Mouse (Mus musculus): ENCODE measurements around the gene Ehhadh.
A peak's percentile ranks its signal among the peaks of the same experiment; 100 is the strongest.
"Not testable (repeated sequence)": the region's sequence is repeated elsewhere in the genome, so short reads cannot be mapped to it uniquely, and the experiment has no call there.

Gene Ehhadh

DNA sequence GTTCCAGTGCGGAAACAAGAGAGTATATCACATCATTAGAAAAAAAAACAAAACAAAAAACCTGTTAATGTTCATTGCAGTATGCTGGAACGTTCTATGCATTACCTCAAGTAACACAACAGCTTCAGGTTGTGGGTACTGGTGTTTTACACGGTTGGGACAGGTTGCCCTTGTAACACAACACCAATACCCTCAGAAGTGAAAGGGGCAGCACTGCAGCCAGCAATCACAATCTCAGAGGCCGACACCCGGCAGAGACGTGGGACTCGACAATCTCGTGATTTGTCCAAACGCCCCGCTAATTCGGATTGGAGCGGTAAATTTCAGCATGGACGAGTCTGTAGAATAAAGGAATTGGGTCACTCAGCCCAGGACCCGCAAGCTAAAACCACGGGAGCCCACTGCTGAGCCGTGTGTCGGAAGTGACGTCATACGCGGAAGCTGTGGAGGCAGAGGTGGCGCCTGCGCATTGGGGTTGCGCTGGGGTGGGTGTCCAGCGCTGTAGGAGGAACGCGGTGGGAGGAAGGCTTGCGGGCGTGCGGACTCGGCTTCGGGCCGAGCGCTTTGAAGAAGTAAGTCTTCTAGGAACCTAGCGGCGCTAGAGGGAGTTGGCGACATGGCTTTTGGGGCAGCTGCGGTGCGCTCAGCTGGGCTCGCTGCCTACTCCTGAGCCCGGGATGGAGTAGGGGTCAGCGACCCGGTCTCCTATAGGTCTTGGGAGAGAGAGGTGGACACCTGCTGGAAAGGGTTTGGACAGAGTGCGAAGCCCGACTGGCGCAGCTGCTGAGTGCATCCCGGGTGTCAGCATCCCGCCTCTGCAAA is 6.5 kb upstream of the Ehhadh start, which contains the start of gene Map3k13:
Gene Map3k13 (plus strand): TSS at position 472 of the 822 bp plus-strand sequence.
- peak; percentile 92 to 93 for DNase-seq

DNA sequence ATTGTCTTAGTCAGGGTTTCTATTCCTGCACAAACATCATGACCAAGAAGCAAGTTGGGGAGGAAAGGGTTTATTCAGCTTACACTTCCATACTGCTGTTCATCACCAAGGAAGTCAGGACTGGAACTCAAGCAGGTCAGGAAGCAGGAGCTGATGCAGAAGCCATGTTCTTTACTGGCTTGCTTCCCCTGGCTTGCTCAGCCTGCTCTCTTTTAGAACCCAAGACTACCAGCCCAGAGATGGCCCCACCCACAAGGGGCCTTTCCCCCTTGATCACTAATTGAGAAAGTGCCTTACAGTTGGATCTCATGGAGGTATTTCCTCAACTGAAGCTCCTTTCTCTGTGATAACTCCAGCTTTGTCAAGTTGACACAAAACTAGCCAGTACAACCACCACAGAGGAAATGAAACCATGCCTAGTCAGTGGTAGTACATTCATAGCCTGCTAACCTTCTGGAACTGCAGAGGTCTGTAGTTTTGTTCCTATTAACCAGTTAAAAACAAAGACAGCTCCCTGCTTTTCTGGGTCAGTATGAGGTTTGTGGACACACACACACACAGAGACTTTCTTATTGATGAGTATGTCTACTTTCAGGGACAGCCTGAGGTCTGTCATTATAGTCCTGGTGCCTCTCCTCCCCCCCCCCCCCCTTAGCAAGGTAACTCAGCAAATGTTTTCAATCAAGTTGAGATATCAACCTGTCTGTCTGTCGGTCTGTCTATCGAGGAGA is 5.6 kb upstream of the Ehhadh start:
- DNase-seq = not testable (repeated sequence)

DNA sequence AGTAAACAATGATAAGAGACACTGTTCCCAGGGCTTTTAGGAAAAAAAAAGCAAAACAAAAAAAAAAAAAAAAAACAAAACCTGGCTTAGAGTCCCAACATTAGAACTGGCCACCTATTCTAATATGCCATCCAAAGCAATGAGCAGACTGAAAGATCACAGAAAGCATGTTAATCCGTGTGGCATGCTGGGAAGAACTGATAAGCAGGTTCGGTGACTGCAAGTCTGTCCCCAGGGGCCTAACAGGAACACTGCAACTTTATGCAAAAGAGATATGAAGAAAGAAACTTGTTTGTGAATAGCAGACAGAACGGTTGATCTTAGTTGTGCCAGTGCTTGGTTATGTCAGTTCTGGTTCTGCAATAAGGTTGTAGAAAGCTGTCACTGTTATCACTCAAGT is 4.2 kb upstream of the Ehhadh start:
- no peak for DNase-seq

DNA sequence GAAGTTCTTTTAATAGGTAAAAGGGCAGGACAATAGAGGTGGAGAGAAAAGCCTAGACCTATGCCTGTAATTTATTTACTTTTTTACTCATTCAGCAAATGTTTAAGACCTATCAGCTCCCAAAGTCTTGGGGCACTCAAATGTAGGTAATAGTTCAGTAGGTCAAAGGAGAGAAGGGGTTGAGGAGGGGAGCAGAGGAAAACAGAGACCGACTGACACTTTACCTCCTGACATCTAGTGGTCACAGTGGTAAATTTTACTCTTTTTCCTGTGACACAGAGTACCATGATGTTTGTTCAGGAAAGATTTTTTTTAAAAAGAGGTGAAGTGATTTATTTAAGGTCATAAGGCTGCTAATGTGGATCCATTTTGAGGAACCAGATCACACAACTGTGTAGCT is 2.9 kb upstream of the Ehhadh start:
- DNase-seq = peak in 1 of 2 experiments; percentile 70

DNA sequence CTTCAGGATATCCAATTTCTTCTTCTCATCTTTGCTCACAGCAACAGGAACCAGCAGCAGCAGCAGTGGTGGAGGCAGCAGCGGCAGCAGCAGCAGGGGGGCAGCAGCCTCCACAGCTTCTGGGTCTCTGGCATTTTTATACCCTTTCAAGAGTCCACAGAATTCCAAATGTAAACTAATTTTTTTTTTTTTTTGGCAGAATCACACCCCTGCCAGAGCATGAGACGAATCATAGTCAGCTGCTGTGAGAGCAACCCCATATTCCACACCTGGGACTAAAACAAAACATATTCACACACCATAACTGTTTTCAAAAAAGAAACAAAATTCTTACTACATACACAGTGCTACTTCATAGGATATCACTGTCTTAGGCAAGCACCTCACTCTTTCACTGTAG is 1.6 kb upstream of the Ehhadh start:
- no peak for DNase-seq

DNA sequence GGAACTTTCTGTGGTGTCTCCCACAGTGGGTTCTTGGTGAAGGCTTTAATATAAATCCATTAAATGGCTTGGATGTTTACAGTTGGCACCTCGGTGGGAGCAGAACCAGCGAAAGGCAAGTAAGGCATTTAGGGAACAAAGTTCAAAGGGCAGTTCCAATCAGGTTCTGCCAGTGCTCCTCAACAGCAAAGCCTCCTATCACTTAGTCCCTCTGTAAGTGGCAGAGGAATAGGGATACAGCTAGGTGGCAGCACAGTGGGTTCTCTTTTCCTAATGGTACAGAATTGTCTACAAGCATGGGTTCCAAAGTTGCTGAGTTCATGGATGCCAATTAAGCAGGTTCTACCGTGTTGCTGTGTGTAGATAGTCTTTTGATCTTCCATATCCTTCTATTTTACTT is 974 bp upstream of the Ehhadh start:
- peak; percentile 48 to 63 for DNase-seq

DNA sequence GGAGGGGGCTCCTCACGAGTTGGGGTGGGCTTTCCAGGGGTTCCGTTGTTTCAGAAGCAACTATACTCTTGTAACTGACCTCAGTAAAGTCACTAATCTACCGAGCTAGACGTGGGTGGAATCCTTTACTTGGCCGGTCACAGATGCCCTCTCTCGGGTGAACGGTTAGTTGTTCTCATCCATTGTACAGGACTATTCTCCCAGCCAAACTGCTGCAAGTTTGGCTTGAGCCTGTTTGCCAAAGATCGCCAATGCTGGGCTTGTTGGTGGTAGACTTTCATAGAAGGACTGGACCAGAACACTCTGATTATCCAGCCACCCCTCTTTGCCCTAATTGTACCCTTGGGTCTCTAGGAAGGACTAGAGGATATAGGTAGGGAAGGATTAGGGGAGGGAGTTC is 1.3 kb downstream of the Ehhadh start:
- DNase-seq = no peak

DNA sequence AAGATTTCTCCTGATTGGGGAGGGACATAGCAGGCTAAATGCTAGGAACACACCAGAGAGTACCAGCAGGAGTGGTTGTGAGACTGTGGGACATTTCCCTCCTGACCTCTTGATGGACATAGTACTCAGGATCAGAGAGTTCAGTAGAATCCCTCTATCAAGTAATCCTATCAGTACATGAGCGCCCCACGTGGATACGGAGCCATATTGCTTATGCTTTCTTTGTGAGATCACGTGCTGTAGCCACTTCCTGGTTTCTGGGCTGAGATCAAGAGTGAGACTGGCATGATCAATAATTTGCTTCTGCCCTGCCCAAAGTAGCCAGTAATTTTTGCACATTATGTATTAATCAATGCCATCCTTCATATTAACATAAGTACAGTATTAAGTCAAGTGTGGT is 2.6 kb downstream of the Ehhadh start:
- no peak for DNase-seq

DNA sequence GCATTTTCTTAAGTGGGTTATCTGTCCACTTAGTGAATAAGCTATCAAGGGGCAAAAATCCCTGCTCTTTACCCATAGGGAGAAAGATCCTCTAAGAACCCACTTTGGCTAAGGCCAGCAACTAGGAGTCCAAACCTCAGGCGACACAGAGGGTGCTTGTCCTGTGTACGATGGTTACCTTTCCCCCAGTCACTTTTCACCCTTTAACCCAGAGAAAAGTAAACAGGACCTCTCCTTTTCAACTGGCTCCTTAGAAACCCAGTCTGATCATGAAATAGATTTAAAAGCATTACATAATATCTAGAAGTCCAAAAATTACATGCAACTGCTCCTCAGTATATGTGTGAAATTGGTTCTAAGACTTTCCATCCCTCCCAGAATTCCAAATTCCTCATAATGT is 4.8 kb downstream of the Ehhadh start:
- DNase-seq = no peak

DNA sequence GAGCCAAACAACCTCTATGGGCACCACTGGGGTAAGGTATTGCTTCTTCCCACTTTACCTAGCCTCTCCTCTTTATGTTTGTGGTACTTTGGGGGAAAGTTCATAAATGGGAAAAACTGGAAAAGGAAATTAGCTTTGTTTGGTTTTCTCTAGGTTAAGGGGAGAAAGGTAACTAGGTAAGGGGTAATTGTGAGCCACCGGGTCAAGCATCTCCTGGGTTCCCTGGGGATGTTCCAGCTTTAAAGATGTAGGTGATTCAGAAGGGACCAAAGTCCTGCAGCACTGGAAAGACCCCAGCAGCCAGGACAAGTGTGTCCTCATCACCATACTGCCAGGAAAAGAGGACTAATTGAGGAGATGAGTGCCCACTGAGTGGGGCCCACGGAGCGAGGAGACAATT is 5.7 kb downstream of the Ehhadh start:
- DNase-seq = no peak

DNA sequence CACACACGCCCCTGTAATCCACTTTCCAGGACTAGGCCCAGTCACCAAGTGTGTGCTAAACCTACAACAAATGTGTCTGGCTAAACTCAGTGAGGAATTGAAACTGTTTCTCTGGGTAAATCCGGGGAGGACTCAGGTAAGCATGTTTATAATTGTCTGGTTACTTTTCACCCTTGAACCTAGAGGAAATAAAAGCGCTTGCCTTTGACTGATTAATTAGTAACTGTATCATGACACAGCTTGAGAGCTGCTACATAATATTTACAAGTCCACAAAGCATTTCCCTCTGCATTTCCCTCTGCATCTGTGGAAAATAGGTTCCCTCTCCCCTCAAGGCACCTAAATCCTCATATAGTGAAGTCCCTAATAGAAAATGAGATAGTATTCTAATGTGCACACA is 6.3 kb downstream of the Ehhadh start:
- peak in 1 of 2 experiments; percentile 51 for DNase-seq

DNA sequence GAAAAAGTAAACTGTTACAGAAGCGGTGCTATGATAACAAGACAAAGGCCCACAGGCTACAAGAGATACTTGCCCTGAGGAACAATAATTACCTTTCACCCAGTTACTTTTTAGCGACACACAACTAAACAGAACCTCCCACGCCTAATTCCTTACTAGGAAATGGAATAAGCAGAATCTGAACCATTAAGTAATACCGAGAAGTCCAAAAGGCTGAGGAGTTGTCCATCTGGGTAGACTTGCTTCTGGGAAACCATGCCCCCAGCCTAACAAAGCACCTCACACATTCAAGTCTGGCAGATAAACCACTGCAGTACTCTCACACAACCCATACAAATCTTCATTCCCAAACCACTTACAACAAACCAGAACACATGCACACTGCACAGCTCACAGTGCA is 8.5 kb downstream of the Ehhadh start:
- no peak for DNase-seq

DNA sequence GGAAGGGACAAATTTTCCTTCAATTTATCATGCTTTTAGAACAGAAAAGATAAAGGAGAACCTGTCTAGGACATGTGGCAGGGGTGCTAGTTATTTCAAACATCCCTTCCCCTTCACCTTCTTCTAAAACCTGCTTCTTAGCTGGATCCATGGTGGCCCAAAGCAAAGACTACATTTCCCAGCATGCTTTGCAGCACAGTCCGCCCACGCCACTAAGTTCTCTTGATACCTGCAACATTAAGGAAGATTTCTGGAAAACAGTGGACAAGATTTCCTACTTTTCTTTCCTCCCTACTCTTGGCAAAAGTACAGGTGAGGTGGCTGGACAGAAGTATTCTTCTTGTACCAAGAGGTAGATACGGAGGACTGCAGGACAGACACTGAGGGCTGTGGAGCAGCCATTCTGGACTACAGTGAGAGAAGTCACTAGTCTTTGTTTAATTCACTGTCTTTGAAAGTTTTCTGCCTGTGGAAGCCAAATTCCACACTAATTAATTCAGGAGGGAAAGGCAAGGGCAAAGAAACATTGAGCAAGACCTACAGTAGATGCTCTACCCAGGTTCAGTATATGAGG is 9.2 kb downstream of the Ehhadh start:
- DNase-seq = no peak

DNA sequence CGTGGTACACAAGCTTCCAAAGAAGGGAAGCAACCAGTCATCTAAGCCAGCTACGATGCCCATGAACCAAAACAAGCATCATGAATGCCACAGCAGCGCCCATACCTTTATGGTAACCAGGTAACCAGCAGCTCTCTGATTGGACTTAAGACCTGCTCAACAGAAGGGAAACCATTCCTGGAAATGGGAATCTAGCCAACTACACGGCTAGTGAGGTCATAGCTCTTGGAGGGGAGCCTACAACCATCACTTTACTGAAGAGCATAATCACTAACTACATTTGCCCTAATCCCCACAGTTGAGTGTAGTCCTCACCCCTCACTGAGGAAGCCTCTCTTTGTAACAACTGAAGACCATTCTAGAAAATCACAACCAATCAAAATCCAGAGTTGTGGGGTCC is 12.9 kb downstream of the Ehhadh start:
- DNase-seq = peak; percentile 37 to 49

DNA sequence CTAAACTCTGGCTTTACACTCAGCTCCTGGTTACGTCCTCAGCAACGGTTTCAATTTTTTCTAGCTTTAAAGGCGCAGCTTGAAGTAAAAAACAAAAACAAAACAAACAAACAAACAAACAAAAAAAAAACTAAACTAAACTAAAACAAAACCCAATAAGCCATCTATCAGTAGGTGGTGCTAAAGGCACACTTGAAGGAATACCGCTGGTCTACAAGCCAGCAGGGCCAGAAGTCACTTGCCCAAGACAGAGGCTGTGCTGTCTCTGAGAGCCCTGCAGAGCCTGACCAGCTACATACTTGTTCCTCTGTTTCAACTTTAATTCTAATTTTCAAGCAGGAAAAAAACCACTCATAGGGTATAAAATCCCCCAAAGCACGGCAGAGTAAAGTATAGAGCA is 17.9 kb downstream of the Ehhadh start:
- no peak for DNase-seq

DNA sequence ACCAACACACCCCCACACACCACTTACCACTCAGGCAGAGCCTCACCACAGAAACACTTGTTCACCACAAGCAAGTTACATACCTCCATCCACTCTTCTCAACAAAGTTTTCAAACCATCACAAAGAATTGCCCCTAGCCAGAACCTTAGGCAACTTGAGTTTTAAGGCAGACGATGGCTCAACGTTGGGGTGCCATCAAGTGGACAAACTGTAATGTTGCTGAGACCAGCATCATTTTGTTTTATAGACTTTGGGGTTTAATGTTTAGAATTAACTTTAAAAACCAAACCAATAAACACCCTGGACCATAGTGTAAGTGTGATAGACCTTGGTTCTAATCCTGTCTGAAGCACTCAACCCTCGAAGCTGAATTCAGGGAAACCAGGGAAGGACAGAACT is 19.4 kb downstream of the Ehhadh start:
- DNase-seq = no peak

DNA sequence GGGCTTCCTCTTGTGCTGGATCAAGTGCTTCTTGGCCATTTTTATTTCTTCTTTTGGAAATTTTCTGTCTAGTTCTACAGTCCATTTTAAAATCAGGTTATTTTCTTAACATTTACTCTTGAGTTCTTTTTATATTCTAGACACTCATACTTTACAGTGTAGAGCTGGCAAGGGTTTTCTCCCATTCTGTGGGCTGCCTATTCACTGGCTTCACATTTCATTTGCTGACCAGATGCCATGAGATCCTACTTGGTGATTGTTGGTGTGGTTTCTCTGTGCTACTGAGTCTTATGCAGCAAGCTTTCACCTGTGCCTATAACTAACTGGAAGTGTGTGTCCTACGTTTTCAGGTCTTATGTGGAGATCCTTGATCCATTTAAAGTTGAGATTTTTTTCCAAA is 29.2 kb downstream of the Ehhadh start:
- no peak for DNase-seq

DNA sequence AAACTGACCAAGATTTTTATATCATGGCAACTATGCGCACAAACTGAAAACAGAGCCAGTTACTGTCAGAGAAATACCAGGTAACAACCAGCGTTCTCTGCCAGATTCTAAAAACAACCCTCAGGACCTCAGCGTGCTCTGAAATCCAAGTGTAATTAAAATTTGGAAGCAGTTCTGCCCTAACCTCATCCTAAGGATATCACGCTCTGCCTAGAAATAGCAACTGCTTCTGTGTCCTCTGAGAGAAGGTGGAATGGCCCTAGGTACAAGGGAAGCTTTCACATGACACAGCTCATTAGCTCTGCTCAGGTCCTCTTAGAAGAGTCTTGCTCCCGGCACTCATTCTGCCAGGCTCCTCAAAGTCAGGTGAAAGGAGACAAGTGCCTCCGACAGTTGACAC is 44.2 kb downstream of the Ehhadh start:
- no peak for DNase-seq

DNA sequence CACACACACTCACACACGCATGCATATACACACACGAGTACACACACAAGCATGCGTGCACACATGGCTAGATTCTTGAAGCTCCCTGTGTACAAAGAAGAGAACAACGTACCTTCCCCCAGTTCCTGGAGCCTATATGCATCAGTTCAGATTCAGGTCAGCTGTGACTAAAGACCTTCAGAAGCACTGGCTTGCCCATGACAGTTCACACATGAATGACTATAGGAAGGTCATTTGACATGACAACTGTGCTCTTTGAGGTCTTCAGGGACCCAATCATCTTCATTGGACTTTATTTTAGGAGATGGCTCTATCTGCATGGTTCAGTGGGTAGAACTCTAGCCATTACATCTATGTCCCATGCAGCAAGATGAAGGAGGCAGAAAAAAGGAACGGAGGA is 44.7 kb downstream of the Ehhadh start:
- DNase-seq = no peak

DNA sequence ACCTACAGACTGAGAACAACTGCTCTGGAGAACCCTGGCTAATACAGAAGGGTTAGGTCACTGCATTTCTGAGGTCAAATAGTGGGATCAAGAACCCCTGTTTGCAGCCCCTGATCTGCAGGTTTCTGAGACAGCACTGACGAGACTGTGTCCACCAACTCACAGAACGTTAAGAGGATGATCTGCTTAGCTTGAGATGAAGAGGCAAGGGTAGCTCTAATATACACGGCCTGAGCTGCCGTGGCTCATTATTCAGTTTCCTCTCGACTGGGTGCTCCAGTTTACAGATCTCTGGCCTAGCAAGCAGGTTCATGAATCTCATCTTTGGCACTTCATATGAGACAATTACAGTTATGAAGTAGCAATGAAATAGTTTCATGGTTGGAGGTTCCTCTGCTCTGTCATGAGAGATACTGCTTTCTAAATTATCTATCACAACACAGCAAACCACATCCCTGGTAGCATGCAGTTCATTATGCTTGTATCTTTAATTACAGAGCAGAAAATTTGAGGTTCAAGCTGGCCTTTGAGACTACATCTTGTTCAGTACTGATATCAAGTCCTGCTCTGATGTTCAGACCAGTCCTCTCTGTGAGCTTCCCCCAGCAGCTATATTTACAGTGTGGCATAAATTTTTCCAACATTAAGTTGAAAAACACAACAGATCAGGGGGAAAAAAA is 45.3 kb downstream of the Ehhadh start:
- DNase-seq = no peak

DNA sequence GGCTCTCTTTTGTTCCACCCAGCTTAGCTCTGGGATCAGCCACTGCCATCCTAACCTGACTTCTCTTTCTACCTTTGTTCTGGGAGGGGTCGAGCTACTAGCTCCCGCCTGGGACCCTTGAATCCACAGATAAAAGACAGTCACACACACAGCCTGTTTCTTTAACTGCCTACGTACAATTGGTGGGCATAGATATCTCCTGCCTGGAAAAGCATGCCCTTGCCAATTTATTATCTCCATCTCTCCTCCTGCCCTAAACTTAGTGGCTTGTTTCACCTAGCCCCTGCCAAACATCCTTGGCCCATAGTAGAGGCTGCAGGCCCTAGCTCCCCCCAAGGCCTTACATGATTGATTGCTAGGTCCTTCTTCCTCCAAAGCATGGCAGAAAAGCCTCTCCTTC is 46.1 kb downstream of the Ehhadh start:
- no peak for DNase-seq

DNA sequence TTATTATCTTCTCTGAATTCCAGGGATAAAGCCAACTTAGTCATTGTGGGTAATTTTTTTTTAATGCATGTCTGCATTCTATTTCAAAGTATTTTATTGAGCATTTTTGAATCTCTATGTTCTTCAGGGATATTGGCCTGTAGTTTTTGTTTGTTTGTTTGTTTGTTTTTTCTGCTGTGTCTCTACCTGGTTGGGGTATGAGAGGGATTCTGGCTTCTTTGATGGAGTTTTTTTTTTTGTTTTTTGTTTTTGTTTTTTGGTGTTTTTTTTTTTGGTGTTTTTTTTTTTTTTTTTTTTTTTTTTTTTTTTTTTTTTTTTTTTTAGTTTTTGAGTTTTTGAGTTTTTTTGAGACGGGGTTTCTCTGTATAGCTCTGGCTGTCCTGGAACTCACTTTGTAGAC is 52.0 kb downstream of the Ehhadh start:
- no peak for DNase-seq

DNA sequence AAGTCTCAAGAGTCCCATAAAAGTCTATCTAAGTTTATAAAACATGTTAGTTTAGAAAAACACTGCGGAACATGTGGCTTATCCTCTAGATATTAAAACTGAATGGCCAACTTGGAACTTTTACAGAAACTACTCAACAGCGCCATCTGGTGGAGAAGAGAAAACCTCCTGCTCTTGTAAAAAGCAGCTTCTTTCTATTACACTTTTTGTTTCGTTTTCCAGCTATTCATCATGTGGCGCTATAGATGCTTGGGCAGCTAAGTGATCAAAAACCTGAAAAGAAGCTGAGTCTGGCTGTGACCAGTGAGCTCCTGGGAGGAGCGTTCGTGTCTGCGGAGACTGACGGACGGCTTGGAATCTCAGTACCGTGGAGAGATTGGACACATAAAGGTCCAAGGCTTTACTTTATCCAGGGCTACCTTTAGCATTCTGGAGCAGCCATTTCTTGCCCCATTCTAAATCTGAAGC is 59.7 kb downstream of the Ehhadh start:
- peak; percentile 63 to 80 for DNase-seq

All from kidney, adult 8-10 months (tissue).